Mouse (Mus musculus) CD4-positive, CD25-positive, alpha-beta regulatory T cell, adult 4 months (primary cell): Measurements from ENCODE around the gene Ralgapa2. TPM values are rescaled to one million over a fixed set of nuclear protein-coding genes. Genes with fewer than 3 reads are reported as not detected.

Experiments
- ATAC-seq: one replicate; pipeline ENCODE4 v1.8.0; 2017
- polyA plus RNA-seq, 2 experiments: library from polyadenylated mRNA; unstranded; fragments of 100-300 nt; shearing (Covaris generic); gene quantifications; one replicate each; pipeline ENCODE4 v1.2.1; 2017

The Ralgapa2 gene
- polyA plus RNA-seq, 2 experiments from 2014 or later: 11.1 to 11.2 TPM

DNA sequence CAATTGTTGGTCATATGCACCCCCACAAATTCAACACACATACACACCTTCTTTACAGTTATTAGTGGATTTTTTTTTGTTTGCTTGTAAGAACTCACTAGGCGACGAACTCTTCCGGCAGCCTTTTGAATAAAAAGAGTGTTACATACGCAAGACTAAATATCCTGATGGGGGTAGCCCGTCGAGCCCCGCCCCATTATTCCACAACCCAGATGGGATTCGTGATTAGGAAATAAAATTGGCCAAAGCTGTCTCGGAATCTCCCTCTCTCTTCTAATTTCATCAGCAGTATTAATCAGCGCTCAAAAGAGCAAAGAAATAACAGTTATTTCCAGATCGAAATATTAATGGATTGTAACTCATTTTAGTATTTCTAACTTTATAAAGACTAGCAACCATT is 292.4 kb downstream of the Ralgapa2 start:
- no peak for ATAC-seq

GRCm38 (mm10) chr2:146218881-146219535 is 293.1 kb downstream of the Ralgapa2 start:
- no peak for ATAC-seq

- ATAC-seq: no peak
These were observed 293.9 kb downstream of the Ralgapa2 start for GRCm38 (mm10) chr2:146218161-146218691.

DNA sequence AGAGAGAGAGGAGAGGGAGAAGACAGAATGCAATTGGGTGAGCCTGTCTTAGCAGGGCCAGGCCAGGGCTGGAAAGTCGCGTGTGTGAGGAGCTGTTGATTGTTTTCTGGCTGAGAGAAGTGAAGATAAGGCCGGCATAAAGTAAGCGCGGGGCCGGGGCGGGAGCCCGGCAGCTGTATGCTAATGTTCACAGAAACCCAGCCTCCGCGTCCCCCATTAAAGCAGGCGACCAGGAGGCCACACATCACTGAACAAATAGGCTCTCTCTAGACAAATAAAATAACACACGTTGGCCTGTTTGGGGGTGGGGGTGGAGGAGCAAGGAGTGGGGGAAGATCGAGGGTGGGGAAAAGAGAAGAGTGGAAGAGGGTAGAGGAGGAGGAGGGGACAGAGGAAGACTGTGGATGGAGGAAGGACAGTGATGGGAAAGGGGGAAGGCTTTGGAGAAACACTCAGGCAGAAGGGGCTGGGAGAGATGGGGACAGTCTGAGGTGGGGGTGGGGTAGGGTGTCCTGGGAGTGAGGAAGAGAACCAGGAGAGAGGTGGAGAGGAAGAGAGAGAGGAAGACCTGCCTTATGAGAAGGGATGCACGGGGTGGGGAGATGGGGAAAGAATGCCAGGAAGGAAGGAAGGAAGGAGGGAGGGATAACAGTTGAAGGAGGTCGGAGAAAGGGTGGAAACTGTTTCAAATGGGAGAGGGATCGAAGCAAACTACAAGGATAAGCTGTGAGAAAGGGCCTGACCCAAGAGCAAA is 294.7 kb downstream of the Ralgapa2 start:
- ATAC-seq: no peak

- ATAC-seq: no peak
These were observed 295.8 kb downstream of the Ralgapa2 start for GRCm38 (mm10) chr2:146216111-146217064.

DNA sequence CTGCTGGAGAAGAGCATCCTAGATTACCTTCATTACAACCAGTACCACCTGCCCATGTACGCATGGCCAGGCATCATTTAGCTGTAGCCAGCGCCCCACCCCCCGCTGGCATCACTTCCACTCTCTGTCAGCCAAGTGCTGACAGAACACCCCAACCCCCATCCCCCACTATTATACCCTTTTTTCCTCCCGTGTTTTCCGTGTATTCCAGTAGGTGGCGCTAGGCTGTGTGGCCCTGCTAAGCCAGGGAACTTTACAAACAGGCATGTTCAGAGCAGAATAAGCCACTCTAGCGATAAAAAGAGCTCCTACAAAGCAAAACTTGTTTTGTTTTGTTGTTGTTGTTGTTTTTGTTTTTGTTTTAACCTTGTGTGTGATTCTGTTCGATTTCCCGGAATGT is 297.4 kb downstream of the Ralgapa2 start:
- peak; percentile 87 for ATAC-seq

DNA sequence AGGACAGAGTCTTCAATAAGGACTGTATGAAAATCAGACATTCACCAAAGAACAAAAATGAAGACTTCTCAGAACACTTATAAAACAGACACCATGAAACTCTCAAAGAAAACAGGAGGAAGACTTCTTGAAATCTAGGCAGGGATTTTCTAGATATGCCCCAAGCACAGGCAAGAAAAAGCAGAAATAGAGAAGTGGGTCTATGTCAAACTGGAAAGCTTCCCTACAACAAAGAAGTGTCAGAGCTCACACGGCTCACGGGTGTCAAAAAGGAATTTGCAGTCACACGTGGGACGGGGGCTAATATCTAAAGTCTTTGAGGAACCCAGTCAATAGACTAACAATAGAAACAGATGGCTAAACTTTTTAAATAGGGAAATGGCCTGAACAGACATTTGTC is 301.2 kb downstream of the Ralgapa2 start:
- ATAC-seq: no peak

DNA sequence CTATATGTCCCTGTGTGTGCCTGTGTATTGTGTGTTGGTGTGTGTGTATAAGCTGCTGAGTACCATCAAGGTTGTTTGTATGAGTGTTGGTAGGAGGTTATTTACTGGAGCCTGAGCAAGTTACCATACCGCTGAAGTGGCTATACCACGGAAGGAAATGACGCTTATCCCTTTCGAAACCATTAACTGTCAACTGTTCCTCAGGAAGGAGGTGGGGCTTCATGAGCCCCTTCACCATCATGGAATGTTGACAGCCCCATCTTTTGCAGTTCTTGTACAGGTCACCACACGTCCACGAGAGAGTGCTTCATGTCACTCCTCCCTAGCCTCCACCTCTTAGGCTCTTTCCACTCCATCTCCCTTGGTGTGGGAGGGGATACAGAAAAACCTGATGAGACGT is 314.2 kb downstream of the Ralgapa2 start:
- peak; percentile 88 for ATAC-seq

GRCm38 (mm10) chr2:146196126-146196525 is 316.0 kb downstream of the Ralgapa2 start:
- ATAC-seq: no peak
